Mouse (Mus musculus) heart, embryonic 11.5 days (tissue): ENCODE measurements around the gene Tcl1. TPM values are rescaled to one million over a fixed set of nuclear protein-coding genes. Genes with fewer than 3 reads are reported as not detected.

Experiments
- ATAC-seq: fragments of 200-750 bp; cut with Nextera tagmentation; replicated peaks from 2 replicates; pipeline ENCODE4 v1.8.0; 2017; ENCODE audit warnings: moderate library complexity; ENCODE audit not compliant: insufficient number of reproducible peaks, low FRiP score, low TSS enrichment
- H3K27ac ChIP-seq: fragments of 300-500 bp; sonication (generic); 2 replicates; pipeline ENCODE4 v1.5.1; 2014; ENCODE audit warnings: mild to moderate bottlenecking, low read depth, low read length
- H3K27me3 ChIP-seq: fragments of 300-500 bp; sonication (generic); 2 replicates; pipeline ENCODE4 v1.6.1; 2014; ENCODE audit warnings: mild to moderate bottlenecking, low read length, mixed read lengths; ENCODE audit not compliant: control insufficient read depth, insufficient read depth
- H3K36me3 ChIP-seq: fragments of 300-500 bp; sonication (generic); 2 replicates; pipeline ENCODE4 v1.6.1; 2014; ENCODE audit warnings: mild to moderate bottlenecking, low read length, moderate library complexity, mixed read lengths; ENCODE audit not compliant: control insufficient read depth, insufficient read depth
- H3K4me1 ChIP-seq: fragments of 300-500 bp; sonication (generic); 2 replicates; pipeline ENCODE4 v1.6.1; 2014; ENCODE audit warnings: low read length; ENCODE audit not compliant: control insufficient read depth, insufficient read depth
- H3K4me2 ChIP-seq: fragments of 300-500 bp; sonication (generic); 2 replicates; pipeline ENCODE4 v1.6.1; 2014; ENCODE audit warnings: mild to moderate bottlenecking, moderate library complexity
- H3K4me3 ChIP-seq: fragments of 300-500 bp; sonication (generic); 2 replicates; pipeline ENCODE4 v1.5.1; 2014; ENCODE audit warnings: low read depth, low read length
- H3K9ac ChIP-seq: fragments of 300-500 bp; sonication (generic); 2 replicates; pipeline ENCODE4 v1.6.1; 2014; ENCODE audit warnings: mild to moderate bottlenecking, low read depth, low read length, moderate library complexity
- H3K9me3 ChIP-seq: fragments of 300-500 bp; sonication (generic); replicated peaks from 2 replicates; pipeline ENCODE4 v1.6.1; 2016; ENCODE audit warnings: low read length; ENCODE audit not compliant: control insufficient read depth
- WGBS: fragments of 180-500 bp; shearing (Covaris S2); extraction: QIAGEN DNeasy Blood & Tissue Kit; methylation state at CpG from one replicate; pipeline ENCODE4 v1.1.7; 2014; ENCODE audit not compliant: insufficient replicate concordance; 5-methylcytosine and 5-hydroxymethylcytosine counted together
- polyA plus RNA-seq: library from polyadenylated mRNA; unstranded; fragments of >200 nt; fragmentation: Nextera tagmentation; extraction: Ambion mirVana; gene quantifications from 2 replicates; pipeline ENCODE4 v1.2.1, GENCODE M21; 2014

The Tcl1 gene
- polyA plus RNA-seq = not detected in 2 replicates

- H3K4me2 ChIP-seq = no peak within 1 kb of the TSS
- H3K4me1 ChIP-seq = no peaks in the 10 kb centered on the region
- H3K9ac ChIP-seq = no peak within 1 kb of the TSS
- no peak within 1 kb of the TSS for H3K27ac ChIP-seq
- ATAC-seq = no peak
- H3K9me3 ChIP-seq = no peaks in the 10 kb centered on the region
- WGBS = 83% methylated on average over 22 of the region's 22 CpGs
- no peaks in the 10 kb centered on the region for H3K36me3 ChIP-seq
- no peak within 1 kb of the TSS for H3K4me3 ChIP-seq
- no peaks in the 10 kb centered on the region for H3K27me3 ChIP-seq
These were observed at the start of gene Tcl1 for GRCm38 (mm10) chr12:105222601-105223319. TSS of gene Tcl1 (minus strand) at chr12:105222793.

- Histone ChIP-seq H3K9me3 (no peaks in the 10 kb centered on the region), H3K4me1 (no peaks in the 10 kb centered on the region), H3K4me2 (no peak overlapping the region), H3K27me3 (peaks cover 2% of the 10 kb centered on the region; the same call in 1 of the 2 replicates), H3K27ac (no peak overlapping the region), H3K36me3 (no peaks in the 10 kb centered on the region), H3K4me3 (no peak overlapping the region), H3K9ac (no peak overlapping the region)
- no peak for ATAC-seq
- 48% methylated on average over 17 of the region's 17 CpGs for WGBS
These were observed 48.7 kb upstream of the Tcl1 start for GRCm38 (mm10) chr12:105271016-105271965.

GRCm38 (mm10) chr12:105267076-105267475 lies 44.5 kb upstream of the Tcl1 start:
- Histone ChIP-seq H3K9me3 (no peaks in the 10 kb centered on the region), H3K4me1 (no peaks in the 10 kb centered on the region), H3K9ac (no peak overlapping the region), H3K27me3 (peaks cover 2% of the 10 kb centered on the region; the same call in 1 of the 2 replicates), H3K4me2 (no peak overlapping the region), H3K4me3 (no peak overlapping the region), H3K36me3 (no peaks in the 10 kb centered on the region), H3K27ac (no peak overlapping the region)
- 68% methylated on average over 5 of the region's 5 CpGs for WGBS
- no peak for ATAC-seq

GRCm38 (mm10) chr12:105266096-105266495 lies 43.5 kb upstream of the Tcl1 start:
- H3K4me2 ChIP-seq = no peak overlapping the region
- H3K9me3 ChIP-seq = no peaks in the 10 kb centered on the region
- H3K4me1 ChIP-seq = no peaks in the 10 kb centered on the region
- no peak overlapping the region for H3K9ac ChIP-seq
- H3K27ac ChIP-seq = no peak overlapping the region
- 0 out of 2 replicates have a peak, but pooled peaks cover 2% of the 10 kb centered on the region for H3K27me3 ChIP-seq
- H3K36me3 ChIP-seq = no peaks in the 10 kb centered on the region
- ATAC-seq = no peak
- H3K4me3 ChIP-seq = no peak overlapping the region
- WGBS = 5% methylated on average over 3 of the region's 3 CpGs

- 0 out of 2 replicates have a peak, but pooled peaks cover 2% of the 10 kb centered on the region for H3K27me3 ChIP-seq
- H3K9ac ChIP-seq = no peak overlapping the region
- WGBS = 37% methylated on average over 4 of the region's 4 CpGs
- no peak overlapping the region for H3K27ac ChIP-seq
- no peak overlapping the region for H3K4me2 ChIP-seq
- no peaks in the 10 kb centered on the region for H3K9me3 ChIP-seq
- H3K36me3 ChIP-seq = no peaks in the 10 kb centered on the region
- ATAC-seq = no peak
- no peaks in the 10 kb centered on the region for H3K4me1 ChIP-seq
- no peak overlapping the region for H3K4me3 ChIP-seq
These were observed 36.6 kb upstream of the Tcl1 start for GRCm38 (mm10) chr12:105259221-105259620.

GRCm38 (mm10) chr12:105258787-105259186 lies 36.2 kb upstream of the Tcl1 start:
- no peak overlapping the region for H3K4me2 ChIP-seq
- no peak overlapping the region for H3K27ac ChIP-seq
- H3K4me3 ChIP-seq = no peak overlapping the region
- 6% methylated on average over 9 of the region's 9 CpGs for WGBS
- H3K36me3 ChIP-seq = no peaks in the 10 kb centered on the region
- H3K4me1 ChIP-seq = no peaks in the 10 kb centered on the region
- 0 out of 2 replicates have a peak, but pooled peaks cover 2% of the 10 kb centered on the region for H3K27me3 ChIP-seq
- H3K9me3 ChIP-seq = no peaks in the 10 kb centered on the region
- H3K9ac ChIP-seq = no peak overlapping the region
- ATAC-seq = no peak

- ATAC-seq = no peak
These were observed 31.2 kb upstream of the Tcl1 start for GRCm38 (mm10) chr12:105253796-105254195.

GRCm38 (mm10) chr12:105248763-105249233 lies 26.2 kb upstream of the Tcl1 start:
- Histone ChIP-seq H3K27me3 (no peaks in the 10 kb centered on the region; the same call in none of the 2 replicates), H3K4me1 (peaks cover 4% of the 10 kb centered on the region; the same call in 1 of the 2 replicates), H3K4me3 (no peak overlapping the region), H3K9ac (no peak overlapping the region), H3K27ac (no peak overlapping the region), H3K36me3 (no peaks in the 10 kb centered on the region), H3K9me3 (no peaks in the 10 kb centered on the region), H3K4me2 (peak overlapping the region; percentile 47)
- no peak for ATAC-seq
- WGBS = 13% methylated on average over 9 of the region's 9 CpGs

More at GRCm38 (mm10) chr12:105253796-105254195, 31.2 kb upstream of the Tcl1 start:
- Histone ChIP-seq H3K4me1 (peaks cover 2% of the 10 kb centered on the region; the same call in 1 of the 2 replicates), H3K4me3 (no peak overlapping the region), H3K9ac (no peak overlapping the region), H3K36me3 (no peaks in the 10 kb centered on the region), H3K4me2 (no peak overlapping the region), H3K27ac (no peak overlapping the region), H3K9me3 (no peaks in the 10 kb centered on the region), H3K27me3 (no peaks in the 10 kb centered on the region; the same call in 1 of the 2 replicates)
- 79% methylated on average over 3 of the region's 3 CpGs for WGBS
